Mouse (Mus musculus) hindbrain, embryonic 16.5 days (tissue): ENCODE measurements around the gene Pla2g6. TPM values are rescaled to one million over a fixed set of nuclear protein-coding genes. Genes with fewer than 3 reads are reported as not detected.

ENCODE experiments used
- ATAC-seq: fragments of 200-750 bp; cut with Nextera tagmentation; 2 replicates; pipeline ENCODE4 v1.8.0; 2017; ENCODE audit warnings: moderate TSS enrichment, moderate library complexity
- H3K27ac ChIP-seq: fragments of 300-500 bp; sonication (generic); 2 replicates; pipeline ENCODE4 v1.5.1; 2014; ENCODE audit warnings: low read depth, mild to moderate bottlenecking, control low read depth, low read length, moderate library complexity
- H3K27me3 ChIP-seq: fragments of 300-500 bp; sonication (generic); replicated peaks from 2 replicates; pipeline ENCODE4 v1.6.1; 2014; ENCODE audit warnings: low read length; ENCODE audit not compliant: control insufficient read depth, insufficient read depth
- H3K36me3 ChIP-seq: fragments of 300-500 bp; sonication (generic); 2 replicates; pipeline ENCODE4 v1.6.1; 2014; ENCODE audit warnings: mild to moderate bottlenecking, low read length, moderate library complexity, mixed read lengths; ENCODE audit not compliant: control insufficient read depth, insufficient read depth
- H3K4me1 ChIP-seq: fragments of 300-500 bp; sonication (generic); 2 replicates; pipeline ENCODE4 v1.6.1; 2014; ENCODE audit warnings: low read depth, low read length; ENCODE audit not compliant: control insufficient read depth, insufficient read depth
- H3K4me2 ChIP-seq: fragments of 300-500 bp; sonication (generic); 2 replicates; pipeline ENCODE4 v1.6.1; 2014; ENCODE audit warnings: mild to moderate bottlenecking, low read length, control low read depth, moderate library complexity
- H3K4me3 ChIP-seq: fragments of 300-500 bp; sonication (generic); 2 replicates; pipeline ENCODE4 v1.5.1; 2014; ENCODE audit warnings: mild to moderate bottlenecking, low read length, control low read depth, moderate library complexity
- H3K9ac ChIP-seq: fragments of 300-500 bp; sonication (generic); 2 replicates; pipeline ENCODE4 v1.6.1; 2014; ENCODE audit warnings: low read depth, mild to moderate bottlenecking, control low read depth, low read length, moderate library complexity
- H3K9me3 ChIP-seq: fragments of 300-500 bp; sonication (generic); 2 replicates; pipeline ENCODE4 v1.6.1; 2014; ENCODE audit warnings: mild to moderate bottlenecking, low read length, moderate library complexity; ENCODE audit not compliant: control insufficient read depth
- WGBS: fragments of 180-500 bp; shearing (Covaris S2); extraction: QIAGEN DNeasy Blood & Tissue Kit; methylation state at CpG from one replicate; pipeline ENCODE4 v1.1.7; 2014; 5-methylcytosine and 5-hydroxymethylcytosine counted together
- polyA plus RNA-seq: library from polyadenylated mRNA; unstranded; fragments of >200 nt; fragmentation: Nextera tagmentation; extraction: Ambion mirVana; gene quantifications from 2 replicates; pipeline ENCODE4 v1.2.1, GENCODE M21; 2015

The Pla2g6 gene
- polyA plus RNA-seq, 1 experiment from 2014 or later = 23.0 TPM

DNA sequence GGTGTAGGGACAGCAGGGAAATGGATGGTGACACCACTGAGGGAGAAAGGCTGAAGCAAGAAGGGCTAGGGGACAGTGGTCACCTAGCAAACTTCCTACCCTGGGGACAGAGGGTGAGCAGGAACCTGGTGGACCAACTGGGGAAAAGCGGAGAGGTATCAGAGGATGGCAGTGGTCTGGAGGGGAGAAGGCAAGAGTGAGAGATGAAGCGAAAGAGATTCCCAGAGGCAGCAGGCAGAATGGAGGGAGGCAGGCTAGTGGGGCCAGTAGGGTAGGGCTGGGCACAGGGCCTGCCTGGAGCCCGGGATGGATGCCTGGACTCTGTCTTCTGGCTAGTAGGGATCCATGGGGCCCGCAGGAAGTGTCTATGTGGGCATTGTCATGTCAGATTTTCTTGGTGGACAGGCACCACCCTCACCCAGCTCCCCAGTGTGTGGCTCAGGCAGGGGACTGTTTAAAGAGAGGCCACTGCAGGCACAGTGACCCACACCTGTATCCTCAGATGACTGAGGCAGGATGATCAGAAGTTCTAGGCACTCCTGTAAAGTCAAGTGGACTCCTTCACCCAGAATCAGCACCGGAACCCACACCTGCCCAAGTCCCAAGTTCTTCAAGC lies 25.6 kb upstream of the Pla2g6 start:
- Histone ChIP-seq H3K36me3 (no peaks in the 10 kb centered on the region), H3K27me3 (peaks cover 5% of the 10 kb centered on the region; the same call in 1 of the 2 replicates), H3K4me1 (peaks cover 14% of the 10 kb centered on the region), H3K4me3 (no peak overlapping the region), H3K9me3 (no peaks in the 10 kb centered on the region), H3K4me2 (no peak overlapping the region), H3K9ac (no peak overlapping the region), H3K27ac (no peak overlapping the region)
- ATAC-seq = no peak
- 87% methylated on average over 5 of the region's 5 CpGs for whole genome bisulfite sequencing

GRCm38 (mm10) chr15:79352479-79352878 lies 24.3 kb upstream of the Pla2g6 start:
- H3K9me3 ChIP-seq = no peaks in the 10 kb centered on the region
- peaks cover 5% of the 10 kb centered on the region; the same call in 1 of the 2 replicates for H3K27me3 ChIP-seq
- peaks cover 21% of the 10 kb centered on the region for H3K4me1 ChIP-seq
- no peak overlapping the region for H3K4me3 ChIP-seq
- H3K36me3 ChIP-seq = no peaks in the 10 kb centered on the region
- ATAC-seq = no peak
- no peak overlapping the region for H3K4me2 ChIP-seq
- no peak overlapping the region for H3K27ac ChIP-seq
- no peak overlapping the region for H3K9ac ChIP-seq
- 89% methylated on average over 6 of the region's 6 CpGs for WGBS

DNA sequence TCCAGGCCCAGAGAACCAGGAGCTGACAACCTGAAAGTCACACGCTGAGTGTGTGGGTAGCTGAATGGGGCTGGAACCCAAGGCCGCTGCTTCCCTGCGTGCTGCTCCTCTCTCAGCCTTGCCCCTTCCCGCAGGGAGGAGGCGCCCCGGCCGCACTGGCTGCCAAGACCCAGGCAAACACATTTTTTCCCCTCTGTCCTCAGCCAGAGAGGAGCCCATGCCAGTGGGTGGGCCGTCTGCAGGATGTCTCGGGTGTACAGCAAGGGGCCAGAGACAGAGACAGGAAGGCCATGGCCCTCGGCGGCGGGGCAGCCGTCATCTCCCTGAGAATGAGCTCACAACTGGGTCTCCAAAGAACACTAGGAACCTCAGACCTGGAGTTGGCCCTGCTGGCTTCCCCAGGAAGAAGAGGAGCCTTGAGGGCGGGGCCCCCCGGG lies 23.2 kb upstream of the Pla2g6 start:
- H3K4me3 ChIP-seq = no peak overlapping the region
- ATAC-seq = no peak
- peaks cover 3% of the 10 kb centered on the region; the same call in 1 of the 2 replicates for H3K27me3 ChIP-seq
- no peak overlapping the region; the same call in 1 of the 2 replicates for H3K9ac ChIP-seq
- 23% methylated on average over 15 of the region's 15 CpGs for WGBS
- no peaks in the 10 kb centered on the region for H3K36me3 ChIP-seq
- no peak overlapping the region for H3K27ac ChIP-seq
- no peaks in the 10 kb centered on the region for H3K9me3 ChIP-seq
- H3K4me2 ChIP-seq = no peak overlapping the region
- peaks cover 11% of the 10 kb centered on the region for H3K4me1 ChIP-seq

- Histone ChIP-seq H3K4me1 (peaks cover 10% of the 10 kb centered on the region), H3K9ac (no peak overlapping the region), H3K4me3 (no peak overlapping the region), H3K27me3 (no peaks in the 10 kb centered on the region; the same call in 1 of the 2 replicates), H3K4me2 (no peak overlapping the region), H3K27ac (no peak overlapping the region), H3K36me3 (no peaks in the 10 kb centered on the region), H3K9me3 (no peaks in the 10 kb centered on the region)
- ATAC-seq = no peak
- 91% methylated on average over 4 of the region's 4 CpGs for WGBS
Observed at GRCm38 (mm10) chr15:79350866-79351265, 22.7 kb upstream of the Pla2g6 start.

DNA sequence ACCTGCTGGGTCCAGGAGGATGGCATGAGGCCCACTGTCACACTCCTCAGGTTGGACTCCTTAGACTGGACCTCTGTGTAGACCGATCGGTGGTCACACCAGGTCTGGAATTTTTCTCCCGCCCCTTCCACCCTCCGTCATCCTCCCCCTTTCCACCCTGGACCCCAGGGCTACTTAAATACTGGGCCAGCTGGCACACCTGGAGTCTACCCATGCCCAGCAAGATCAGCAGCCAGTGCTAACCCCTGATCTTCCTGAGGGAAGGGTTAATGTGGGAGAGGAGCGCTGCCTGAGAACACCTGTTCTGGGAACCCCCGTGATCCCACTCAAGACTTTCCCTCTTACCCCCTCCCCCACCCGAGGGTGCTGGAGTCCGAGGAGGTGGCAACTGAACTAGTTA lies 20.5 kb upstream of the Pla2g6 start:
- H3K27me3 ChIP-seq = no peaks in the 10 kb centered on the region; the same call in 1 of the 2 replicates
- peak overlapping the region; percentile 53 for H3K4me3 ChIP-seq
- H3K9me3 ChIP-seq = no peaks in the 10 kb centered on the region
- 74% methylated on average over 8 of the region's 8 CpGs for WGBS
- H3K9ac ChIP-seq = peak overlapping the region; percentile 78
- H3K27ac ChIP-seq = no peak overlapping the region; the same call in 1 of the 2 replicates
- peaks cover 10% of the 10 kb centered on the region for H3K4me1 ChIP-seq
- no peak for ATAC-seq
- H3K4me2 ChIP-seq = peak overlapping the region; percentile 85
- no peaks in the 10 kb centered on the region for H3K36me3 ChIP-seq

- Histone ChIP-seq H3K27ac (peak overlapping the region; percentile 71), H3K4me2 (peak overlapping the region; percentile 85), H3K4me3 (peak overlapping the region; percentile 53), H3K4me1 (peaks cover 10% of the 10 kb centered on the region), H3K36me3 (no peaks in the 10 kb centered on the region), H3K9me3 (no peaks in the 10 kb centered on the region), H3K27me3 (no peaks in the 10 kb centered on the region; the same call in 1 of the 2 replicates), H3K9ac (peak overlapping the region; percentile 78)
- WGBS = 2% methylated on average over 39 of the region's 46 CpGs
- ATAC-seq = peak; percentile 64
Observed at GRCm38 (mm10) chr15:79347845-79348506, 19.8 kb upstream of the Pla2g6 start.

DNA sequence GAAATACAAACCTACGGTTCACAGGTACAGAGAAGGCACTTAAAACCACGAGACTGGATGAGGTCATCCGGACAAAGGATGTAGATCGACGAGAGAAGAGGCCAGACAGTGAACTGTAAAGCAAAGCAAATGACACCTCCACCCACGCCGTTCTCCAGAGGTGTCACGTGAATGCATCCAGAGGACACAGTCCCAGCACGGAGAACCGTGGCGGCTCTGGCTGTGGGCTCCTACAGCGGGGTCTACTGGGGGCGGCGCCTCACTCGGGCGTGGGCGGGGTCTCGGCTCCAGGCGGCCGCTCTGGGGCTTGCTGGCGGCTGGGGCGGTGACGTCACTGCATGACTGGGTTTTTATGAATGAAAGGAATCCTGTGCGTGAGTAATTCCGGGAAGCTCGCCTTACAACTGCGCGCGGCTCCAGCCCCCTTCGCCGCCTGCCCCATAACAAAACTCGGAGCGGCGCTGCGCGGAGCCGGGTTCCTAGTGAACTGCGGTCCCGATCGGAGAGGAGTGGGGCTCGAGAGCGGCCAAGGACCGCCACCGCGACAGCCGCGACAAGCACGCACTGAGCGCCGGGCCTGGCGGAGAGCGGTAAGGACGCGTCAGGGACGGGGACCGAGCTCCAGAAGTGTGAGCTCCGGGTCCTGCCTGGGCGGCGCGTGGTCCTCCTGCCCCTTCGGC lies 19.1 kb upstream of the Pla2g6 start:
- peak overlapping the region; percentile 85 for H3K4me2 ChIP-seq
- H3K4me3 ChIP-seq = peak overlapping the region; percentile 53
- no peaks in the 10 kb centered on the region for H3K9me3 ChIP-seq
- H3K27me3 ChIP-seq = no peaks in the 10 kb centered on the region; the same call in 1 of the 2 replicates
- peak; percentile 89 for ATAC-seq
- peaks cover 10% of the 10 kb centered on the region for H3K4me1 ChIP-seq
- no peaks in the 10 kb centered on the region for H3K36me3 ChIP-seq
- WGBS = under 1% methylated on average over 52 of the region's 61 CpGs
- peak overlapping the region; percentile 71 for H3K27ac ChIP-seq
- H3K9ac ChIP-seq = peak overlapping the region; percentile 78

DNA sequence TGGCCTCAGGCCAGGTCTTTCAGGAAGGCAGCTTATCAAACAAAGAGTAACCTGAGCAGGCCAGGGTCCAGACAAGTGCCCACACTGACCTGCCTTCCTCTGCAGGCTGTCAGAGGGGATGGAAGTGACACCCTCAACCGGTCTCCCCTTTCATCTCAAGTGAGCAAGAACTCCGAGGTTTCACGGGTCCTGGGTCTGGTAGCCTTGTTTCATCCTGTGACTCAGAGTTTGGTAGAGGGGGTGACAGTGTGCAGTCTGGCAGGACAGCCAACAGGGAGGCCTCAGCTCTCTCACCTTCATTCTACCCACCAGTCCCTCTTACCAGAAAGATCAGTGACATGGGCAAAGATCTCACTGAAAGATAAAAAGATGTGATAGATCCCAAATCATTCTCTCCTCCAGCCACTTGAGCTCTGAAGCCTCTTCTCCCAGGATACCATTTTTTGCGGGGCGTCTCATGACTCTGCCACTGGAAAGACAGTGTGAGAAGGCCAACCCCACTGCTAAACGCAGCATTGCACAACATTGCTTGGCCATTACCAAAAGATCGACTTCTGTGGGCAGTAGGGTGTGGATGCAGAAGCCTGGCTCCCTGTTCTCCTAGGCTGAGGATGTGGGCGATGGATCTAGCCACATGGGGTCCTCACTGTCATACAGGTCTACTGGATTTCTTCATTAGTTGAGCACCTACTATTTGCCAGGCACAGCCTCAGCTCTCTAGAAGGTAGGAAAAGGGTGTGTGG lies 18.0 kb upstream of the Pla2g6 start, which contains the start of gene Maff:
Gene Maff (plus strand): TSS at position 571 of the 743 bp plus-strand sequence.
- peak within 1 kb of the TSS; percentile 85 for H3K4me2 ChIP-seq
- H3K36me3 ChIP-seq = no peaks in the 10 kb centered on the region
- no peaks in the 10 kb centered on the region; the same call in 1 of the 2 replicates for H3K27me3 ChIP-seq
- H3K4me3 ChIP-seq = peak within 1 kb of the TSS; percentile 53
- peak within 1 kb of the TSS; percentile 78 for H3K9ac ChIP-seq
- peak within 1 kb of the TSS; percentile 71 for H3K27ac ChIP-seq
- H3K4me1 ChIP-seq = peaks cover 8% of the 10 kb centered on the region
- H3K9me3 ChIP-seq = no peaks in the 10 kb centered on the region
- 55% methylated on average over 8 of the region's 8 CpGs for WGBS
- no peak for ATAC-seq
